Mouse (Mus musculus) forebrain, embryonic 15.5 days (tissue): ENCODE data around the gene Neurod4. TPM values are rescaled to one million over a fixed set of nuclear protein-coding genes. Genes with fewer than 3 reads are reported as not detected.

Source experiments
- ATAC-seq: fragments of 200-750 bp; cut with Nextera tagmentation; replicated peaks from 2 replicates; pipeline ENCODE4 v1.8.0; 2017; ENCODE audit warnings: mild to moderate bottlenecking, moderate TSS enrichment, moderate library complexity
- H3K27ac ChIP-seq: fragments of 300-500 bp; sonication (generic); replicated peaks from 2 replicates; pipeline ENCODE4 v1.5.1; 2015; ENCODE audit warnings: mild to moderate bottlenecking, inconsistent platforms
- H3K27me3 ChIP-seq: fragments of 300-500 bp; sonication (generic); 2 replicates; pipeline ENCODE4 v1.6.1; 2015; ENCODE audit warnings: inconsistent platforms
- H3K36me3 ChIP-seq: fragments of 300-500 bp; sonication (generic); 2 replicates; pipeline ENCODE4 v1.6.1; 2015; ENCODE audit warnings: mild to moderate bottlenecking, inconsistent platforms
- H3K4me1 ChIP-seq: fragments of 300-500 bp; sonication (generic); 2 replicates; pipeline ENCODE4 v1.6.1; 2015; ENCODE audit warnings: inconsistent platforms
- H3K4me2 ChIP-seq: fragments of 300-500 bp; sonication (generic); replicated peaks from 2 replicates; pipeline ENCODE4 v1.6.1; 2015; ENCODE audit warnings: mild to moderate bottlenecking, inconsistent platforms
- H3K4me3 ChIP-seq: fragments of 300-500 bp; sonication (generic); 2 replicates; pipeline ENCODE4 v1.5.1; 2015; ENCODE audit warnings: mild to moderate bottlenecking, inconsistent platforms
- H3K9ac ChIP-seq: fragments of 300-500 bp; sonication (generic); replicated peaks from 2 replicates; pipeline ENCODE4 v1.6.1; 2015; ENCODE audit warnings: mild to moderate bottlenecking, inconsistent platforms
- H3K9me3 ChIP-seq: fragments of 300-500 bp; sonication (generic); 2 replicates; pipeline ENCODE4 v1.6.1; 2016; ENCODE audit warnings: inconsistent platforms
- WGBS: fragments of 180-500 bp; shearing (Covaris S2); methylation state at CpG from one replicate; pipeline ENCODE4 v1.1.7; 2015; ENCODE audit warnings: mixed read lengths; 5-methylcytosine and 5-hydroxymethylcytosine counted together
- polyA plus RNA-seq: library from polyadenylated mRNA; unstranded; fragments of >200 nt; fragmentation: Nextera tagmentation; extraction: Ambion mirVana; gene quantifications from 2 replicates; pipeline ENCODE4 v1.2.1, GENCODE M21; 2015

Neurod4 gene
- polyA plus RNA-seq, 1 experiment from 2014 or later = 4.3 TPM

GRCm38 (mm10) chr10:130229584-130229983 is 50.5 kb downstream of the Neurod4 start:
- no peak overlapping the region for H3K4me2 ChIP-seq
- H3K27me3 ChIP-seq = no peaks in the 10 kb centered on the region
- H3K27ac ChIP-seq = no peak overlapping the region
- 92% methylated on average over 5 of the region's 5 CpGs for whole genome bisulfite sequencing
- no peaks in the 10 kb centered on the region for H3K4me1 ChIP-seq
- no peak; the same call in 1 of the 2 replicates for ATAC-seq
- no peaks in the 10 kb centered on the region for H3K36me3 ChIP-seq
- no peak overlapping the region for H3K4me3 ChIP-seq
- no peak overlapping the region for H3K9ac ChIP-seq
- H3K9me3 ChIP-seq = no peaks in the 10 kb centered on the region

- WGBS = 3% methylated on average over 1 of the region's 1 CpGs
- Histone ChIP-seq H3K27me3 (no peaks in the 10 kb centered on the region), H3K4me3 (no peak overlapping the region), H3K4me2 (no peak overlapping the region), H3K4me1 (no peaks in the 10 kb centered on the region), H3K9ac (no peak overlapping the region), H3K27ac (no peak overlapping the region), H3K9me3 (no peaks in the 10 kb centered on the region), H3K36me3 (no peaks in the 10 kb centered on the region)
- ATAC-seq = peak; percentile 96
These were observed 51.8 kb downstream of the Neurod4 start for GRCm38 (mm10) chr10:130228246-130228645.

GRCm38 (mm10) chr10:130225034-130225433 is 55.0 kb downstream of the Neurod4 start:
- 89% methylated on average over 3 of the region's 3 CpGs for WGBS
- Histone ChIP-seq H3K27ac (no peak overlapping the region), H3K4me3 (no peak overlapping the region), H3K9me3 (no peaks in the 10 kb centered on the region), H3K4me2 (no peak overlapping the region), H3K27me3 (no peaks in the 10 kb centered on the region), H3K9ac (no peak overlapping the region), H3K36me3 (no peaks in the 10 kb centered on the region), H3K4me1 (no peaks in the 10 kb centered on the region)
- no peak for ATAC-seq

Other genes starting within 250 kb of the Neurod4 start
- gene Olfr821, start 249.9 kb downstream of the Neurod4 start, polyA plus RNA-seq = not detected in 2 replicates
- gene Olfr822, start 209.0 kb downstream of the Neurod4 start, polyA plus RNA-seq = not detected in 2 replicates
- gene Olfr823, start 164.9 kb downstream of the Neurod4 start, polyA plus RNA-seq = not detected in 2 replicates
- not detected in 2 replicates for gene Olfr824, start 150.2 kb downstream of the Neurod4 start, polyA plus RNA-seq
- not detected in 2 replicates for gene Olfr825, start 113.5 kb downstream of the Neurod4 start, polyA plus RNA-seq
- gene Olfr826, start 96.1 kb downstream of the Neurod4 start, polyA plus RNA-seq = not detected in 2 replicates
- not detected in 2 replicates for gene Olfr827, start 65.8 kb downstream of the Neurod4 start, polyA plus RNA-seq
- gene Tespa1, start 42.6 kb upstream of the Neurod4 start, polyA plus RNA-seq = not detected in 2 replicates
- not detected in 2 replicates for gene Vmn2r84, start 114.1 kb upstream of the Neurod4 start, polyA plus RNA-seq
- gene Vmn2r85, start 149.5 kb upstream of the Neurod4 start, polyA plus RNA-seq = not detected in 2 replicates
- gene Vmn2r86, start 175.8 kb upstream of the Neurod4 start, polyA plus RNA-seq = 0.05 and 0.09 TPM in 2 replicates
- not detected in 2 replicates for gene Vmn2r87, start 217.2 kb upstream of the Neurod4 start, polyA plus RNA-seq